Mouse (Mus musculus): ENCODE results near the gene Timeless. TPM values are rescaled to one million over a fixed set of nuclear protein-coding genes. Genes with fewer than 3 reads are reported as not detected.
"Not testable (repeated sequence)": the region's sequence is repeated elsewhere in the genome, so short reads cannot be mapped to it uniquely, and the experiment has no call there.

Gene Timeless
- polyA plus RNA-seq (2016; fragmentation: Nextera tagmentation; extraction: Ambion mirVana): 108 and 112 TPM in 2 replicates

GRCm38 (mm10) chr10:128231697-128232419 lies at the start of gene Timeless:
Gene Timeless (plus strand): TSS chr10:128232065.
- Histone ChIP-seq H3K27ac (peak within 1 kb of the TSS; percentile 100), H3K9me3 (no peaks in the 10 kb centered on the region), H3K36me3 (replicated peaks) (peaks cover 23% of the 10 kb centered on the region), H3K4me1 (peaks cover 51% of the 10 kb centered on the region), H3K4me3 (peak within 1 kb of the TSS; percentile 87), H3K27me3 (ENCODE audit: poor library complexity, severe bottlenecking) (no peaks in the 10 kb centered on the region)
- under 1% methylated on average over 58 of the region's 58 CpGs for WGBS
- DNase-seq (ENCODE audit: extremely low spot score, low spot score): peak; percentile 85

GRCm38 (mm10) chr10:128184296-128184695 lies 47.6 kb upstream of the Timeless start:
- no peak overlapping the region for H3K4me3 ChIP-seq
- DNase-seq (ENCODE audit: extremely low spot score, low spot score): no peak
- peaks cover 10% of the 10 kb centered on the region for H3K4me1 ChIP-seq
- 93% methylated on average over 2 of the region's 2 CpGs for WGBS
- no peaks in the 10 kb centered on the region for H3K9me3 ChIP-seq
- H3K27ac ChIP-seq: no peak overlapping the region
- H3K27me3 ChIP-seq (ENCODE audit: poor library complexity, severe bottlenecking): no peaks in the 10 kb centered on the region
- no peaks in the 10 kb centered on the region for H3K36me3 ChIP-seq (replicated peaks)

GRCm38 (mm10) chr10:128185277-128185940 lies 46.5 kb upstream of the Timeless start:
- no peaks in the 10 kb centered on the region for H3K36me3 ChIP-seq (replicated peaks)
- no peak overlapping the region for H3K27ac ChIP-seq
- no peak for DNase-seq (ENCODE audit: extremely low spot score, low spot score)
- 90% methylated on average over 6 of the region's 6 CpGs for WGBS
- H3K4me1 ChIP-seq: no peaks in the 10 kb centered on the region
- H3K4me3 ChIP-seq: no peak overlapping the region
- no peaks in the 10 kb centered on the region for H3K27me3 ChIP-seq (ENCODE audit: poor library complexity, severe bottlenecking)
- H3K9me3 ChIP-seq: no peaks in the 10 kb centered on the region

DNA sequence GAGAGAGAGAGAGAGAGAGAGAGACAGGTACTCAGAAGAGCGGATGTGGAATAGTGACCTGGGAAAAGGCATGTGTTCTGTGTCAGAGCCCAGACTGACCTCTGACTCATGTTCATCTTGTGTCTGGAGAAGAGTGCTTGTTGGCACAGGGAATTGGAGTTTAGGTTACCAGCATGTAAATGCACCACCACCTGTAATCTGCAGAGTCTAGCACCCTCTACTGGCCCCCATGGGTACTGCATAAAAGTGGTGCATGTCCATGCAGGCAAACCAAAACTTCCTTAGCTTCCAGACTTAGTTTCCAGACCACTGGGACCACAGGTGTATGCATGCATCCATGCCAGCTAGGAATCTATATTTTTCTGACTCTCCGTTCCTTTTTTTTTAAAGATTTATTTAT lies 45.9 kb upstream of the Timeless start:
- Histone ChIP-seq H3K9me3 (no peaks in the 10 kb centered on the region), H3K4me3 (no peak overlapping the region), H3K27me3 (ENCODE audit: poor library complexity, severe bottlenecking) (no peaks in the 10 kb centered on the region), H3K4me1 (no peaks in the 10 kb centered on the region), H3K27ac (no peak overlapping the region), H3K36me3 (replicated peaks) (no peaks in the 10 kb centered on the region)
- DNase-seq (ENCODE audit: extremely low spot score, low spot score): peak; percentile 85
- WGBS: 44% methylated on average over 2 of the region's 2 CpGs

DNA sequence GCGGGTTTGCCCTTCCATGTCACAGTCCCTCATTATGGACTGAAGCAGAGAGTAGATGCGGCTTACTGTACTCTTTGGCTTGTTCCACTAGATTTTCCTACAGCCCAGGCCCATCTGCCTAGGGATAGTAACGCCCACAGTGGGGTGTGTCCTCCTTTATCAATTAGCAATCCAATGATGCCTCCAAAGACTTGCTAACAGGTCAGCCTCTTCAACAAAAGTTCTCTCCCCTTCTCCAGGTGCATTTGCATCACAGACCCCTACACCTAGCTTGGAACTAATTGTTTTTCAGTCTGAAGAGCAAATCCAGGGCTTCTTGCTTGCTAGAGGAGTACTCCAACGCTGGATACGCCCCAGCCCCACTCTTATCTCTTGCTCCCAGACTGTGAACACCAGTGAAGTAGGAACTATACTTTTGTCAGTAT lies 44.7 kb upstream of the Timeless start:
- no peak for DNase-seq (ENCODE audit: extremely low spot score, low spot score)
- no peaks in the 10 kb centered on the region for H3K36me3 ChIP-seq (replicated peaks)
- H3K27me3 ChIP-seq (ENCODE audit: poor library complexity, severe bottlenecking): peaks cover 4% of the 10 kb centered on the region; the same call in 1 of the 2 replicates
- no peaks in the 10 kb centered on the region for H3K4me1 ChIP-seq
- H3K4me3 ChIP-seq: no peak overlapping the region
- H3K9me3 ChIP-seq: no peaks in the 10 kb centered on the region
- 71% methylated on average over 5 of the region's 5 CpGs for WGBS
- no peak overlapping the region for H3K27ac ChIP-seq

- Histone ChIP-seq H3K36me3 (replicated peaks) (no peaks in the 10 kb centered on the region), H3K9me3 (no peaks in the 10 kb centered on the region), H3K27me3 (ENCODE audit: poor library complexity, severe bottlenecking) (peaks cover 9% of the 10 kb centered on the region), H3K27ac (no peak overlapping the region), H3K4me1 (no peaks in the 10 kb centered on the region), H3K4me3 (no peak overlapping the region)
- peak; percentile 46 for DNase-seq (ENCODE audit: extremely low spot score, low spot score)
- WGBS: 50% methylated on average over 2 of the region's 2 CpGs
These were observed 43.5 kb upstream of the Timeless start for GRCm38 (mm10) chr10:128188242-128188877.

DNA sequence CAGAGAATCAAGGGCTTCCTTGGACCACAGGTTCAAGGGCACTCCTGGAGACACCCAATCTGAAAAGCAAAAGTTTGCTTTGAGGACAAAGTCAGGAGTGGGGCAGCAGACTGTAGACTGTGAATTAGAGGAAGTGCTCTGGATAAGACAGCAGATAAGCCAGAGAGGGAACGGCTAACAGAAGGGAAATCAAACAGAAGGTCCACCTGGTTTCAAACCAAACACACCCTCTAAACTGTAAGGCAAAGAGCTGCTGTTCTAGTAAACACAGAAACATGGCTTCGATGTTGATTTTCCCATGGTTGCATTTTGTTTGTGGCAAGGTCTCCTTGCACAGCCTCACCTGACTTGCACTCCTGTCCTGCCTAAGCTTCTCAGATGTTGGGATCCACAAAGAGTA lies 40.4 kb upstream of the Timeless start:
- Histone ChIP-seq H3K36me3 (replicated peaks) (no peaks in the 10 kb centered on the region), H3K4me1 (peaks cover 22% of the 10 kb centered on the region), H3K27ac (no peak overlapping the region), H3K4me3 (no peak overlapping the region), H3K9me3 (no peaks in the 10 kb centered on the region), H3K27me3 (ENCODE audit: poor library complexity, severe bottlenecking) (peaks cover 32% of the 10 kb centered on the region)
- 84% methylated on average over 2 of the region's 2 CpGs for WGBS
- DNase-seq (ENCODE audit: extremely low spot score, low spot score): no peak

DNA sequence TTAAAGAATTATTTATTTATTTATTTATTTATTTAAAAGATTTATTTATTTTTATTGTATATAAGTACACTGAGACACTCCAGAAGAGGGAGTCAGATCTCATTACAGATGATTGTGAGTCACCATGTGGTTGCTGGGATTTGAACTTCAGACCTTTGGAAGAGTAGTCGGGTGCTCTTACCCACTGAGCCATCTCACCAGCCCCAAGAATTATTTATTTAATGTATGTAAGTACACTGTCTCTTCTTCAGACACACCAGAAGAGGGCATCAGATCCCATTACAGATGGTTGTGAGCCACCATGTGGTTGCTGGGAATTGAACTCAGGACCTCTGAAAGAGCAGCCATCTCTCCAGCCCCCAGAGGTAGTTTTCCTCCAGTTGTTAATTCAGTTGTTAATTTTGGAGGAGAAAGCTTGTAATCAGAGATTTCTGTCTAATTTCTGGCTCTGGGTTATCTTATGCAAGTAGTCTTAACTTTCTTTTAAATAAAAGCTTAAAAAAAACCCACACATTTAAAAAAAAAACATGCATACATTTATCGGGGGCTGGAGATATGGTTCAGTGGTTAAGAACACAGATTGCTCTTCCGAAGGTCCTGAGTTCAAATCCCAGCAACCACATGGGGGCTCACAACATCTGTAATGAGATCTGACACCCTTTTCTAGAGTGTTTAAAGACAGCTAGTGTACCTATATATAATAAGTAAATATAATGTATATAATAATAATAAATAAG lies 39.7 kb upstream of the Timeless start:
- WGBS: 95% methylated on average over 3 of the region's 3 CpGs
- H3K4me3 ChIP-seq; H3K27ac ChIP-seq; H3K9me3 ChIP-seq; H3K36me3 ChIP-seq (replicated peaks); DNase-seq (ENCODE audit: extremely low spot score, low spot score): not testable (repeated sequence)
- Histone ChIP-seq H3K4me1 (peaks cover 22% of the 10 kb centered on the region), H3K27me3 (ENCODE audit: poor library complexity, severe bottlenecking) (peaks cover 40% of the 10 kb centered on the region)

GRCm38 (mm10) chr10:128193113-128193512 lies 38.8 kb upstream of the Timeless start:
- WGBS: 91% methylated on average over 6 of the region's 6 CpGs
- no peaks in the 10 kb centered on the region for H3K36me3 ChIP-seq (replicated peaks)
- H3K4me3 ChIP-seq: no peak overlapping the region; the same call in 1 of the 2 replicates
- peaks cover 22% of the 10 kb centered on the region for H3K4me1 ChIP-seq
- no peak for DNase-seq (ENCODE audit: extremely low spot score, low spot score)
- no peaks in the 10 kb centered on the region for H3K9me3 ChIP-seq
- H3K27me3 ChIP-seq (ENCODE audit: poor library complexity, severe bottlenecking): peaks cover 40% of the 10 kb centered on the region
- H3K27ac ChIP-seq: no peak overlapping the region

DNA sequence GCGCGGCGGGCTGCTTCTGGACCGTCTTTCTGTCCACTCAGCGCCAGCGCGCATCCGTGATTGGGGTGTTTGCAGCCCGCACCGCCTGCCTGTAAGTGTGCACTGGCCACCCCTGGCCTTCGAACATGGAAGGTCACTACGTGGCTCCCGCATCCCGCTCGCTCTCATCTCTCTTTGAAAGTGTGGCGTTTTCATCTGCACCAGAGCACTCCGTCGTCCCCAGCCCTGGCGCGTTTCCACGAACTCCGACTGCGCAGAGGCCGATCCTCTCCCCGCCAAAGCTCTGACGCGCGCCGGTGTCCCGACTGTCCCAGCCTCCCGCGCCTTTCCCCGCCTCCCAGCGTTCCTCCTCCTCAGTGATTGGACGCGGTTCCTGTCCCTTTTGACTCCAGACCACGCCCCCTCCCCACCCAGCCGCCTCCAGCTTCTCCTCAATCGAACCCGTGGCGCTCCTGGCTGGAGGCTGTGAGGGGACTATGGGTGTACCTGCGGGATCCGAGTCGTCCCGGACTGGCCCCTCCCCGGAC lies 37.8 kb upstream of the Timeless start, which contains the start of gene Gls2:
Gene Gls2, plus strand, starts transcription at position 434 of the 527 bp plus-strand sequence.
- Histone ChIP-seq H3K4me3 (peak within 1 kb of the TSS; percentile 91), H3K36me3 (replicated peaks) (no peaks in the 10 kb centered on the region), H3K9me3 (no peaks in the 10 kb centered on the region), H3K4me1 (peaks cover 22% of the 10 kb centered on the region), H3K27ac (peak within 1 kb of the TSS; percentile 84), H3K27me3 (ENCODE audit: poor library complexity, severe bottlenecking) (peaks cover 40% of the 10 kb centered on the region)
- WGBS: under 1% methylated on average over 46 of the region's 46 CpGs
- peak; percentile 99 for DNase-seq (ENCODE audit: extremely low spot score, low spot score)

DNA sequence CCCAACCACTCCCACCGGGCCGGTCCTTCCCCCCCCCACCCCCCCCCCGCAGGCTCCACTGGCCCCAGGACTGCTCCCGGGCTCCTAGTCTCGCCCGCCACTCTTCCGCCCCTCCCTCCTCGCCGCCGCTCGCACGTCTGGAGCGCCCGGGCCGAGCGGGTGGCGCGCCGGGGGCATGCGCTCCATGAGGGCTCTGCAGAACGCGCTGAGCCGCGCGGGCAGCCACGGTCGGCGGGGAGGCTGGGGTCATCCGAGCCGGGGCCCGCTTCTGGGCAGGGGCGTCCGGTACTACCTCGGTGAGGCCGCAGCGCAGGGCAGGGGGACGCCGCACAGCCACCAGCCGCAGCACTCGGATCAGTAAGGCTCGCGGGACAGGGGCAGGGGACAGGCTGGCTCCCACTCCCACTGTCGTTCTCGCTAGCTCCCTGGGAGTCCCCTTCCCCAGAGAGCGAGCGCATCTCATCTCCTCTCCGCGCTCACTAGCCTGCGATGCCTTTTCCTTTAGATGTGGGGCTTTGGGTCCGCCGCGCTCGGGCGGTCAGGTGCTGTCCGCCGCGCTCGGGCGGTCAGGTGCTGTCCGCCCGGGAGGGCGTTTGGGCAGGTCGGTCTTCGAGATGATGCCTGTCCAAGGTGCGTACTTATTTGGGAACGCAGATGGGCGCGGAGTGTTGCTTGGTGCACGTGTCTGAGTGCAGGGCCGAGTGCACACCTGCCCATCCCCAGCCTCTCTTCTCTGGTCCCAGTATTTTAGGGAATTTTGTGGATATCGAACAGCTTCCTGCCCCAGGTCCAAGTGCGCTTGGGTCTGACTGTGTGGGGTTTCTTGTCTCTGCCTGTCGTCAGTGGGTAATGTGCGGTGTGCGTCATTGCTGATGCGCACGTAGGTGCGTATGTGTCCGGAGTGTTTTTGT lies 37.1 kb upstream of the Timeless start:
- Histone ChIP-seq H3K9me3 (no peaks in the 10 kb centered on the region), H3K36me3 (replicated peaks) (no peaks in the 10 kb centered on the region), H3K4me3 (peak overlapping the region; percentile 91), H3K27me3 (ENCODE audit: poor library complexity, severe bottlenecking) (peaks cover 40% of the 10 kb centered on the region), H3K27ac (peak overlapping the region; percentile 84), H3K4me1 (peaks cover 22% of the 10 kb centered on the region)
- WGBS: 1% methylated on average over 68 of the region's 79 CpGs
- no peak for DNase-seq (ENCODE audit: extremely low spot score, low spot score)
